Mouse (Mus musculus) ZHBTc4 (cell line): ENCODE results near the gene Cc2d1a.

Experiments used
- DNase-seq: peaks from one replicate; pipeline ENCODE4 v3.0.0-alpha.2; 2011; ENCODE audit warnings: low read depth, low spot score

Cc2d1a gene

GRCm38 (mm10) chr8:84147769-84148530 is at the start of gene Cc2d1a, which contains the start of gene 4930432K21Rik:
TSS of gene Cc2d1a (minus strand) at chr8:84147936.
TSS of gene 4930432K21Rik (plus strand) at chr8:84148025.
- DNase-seq: peak; percentile 98

DNA sequence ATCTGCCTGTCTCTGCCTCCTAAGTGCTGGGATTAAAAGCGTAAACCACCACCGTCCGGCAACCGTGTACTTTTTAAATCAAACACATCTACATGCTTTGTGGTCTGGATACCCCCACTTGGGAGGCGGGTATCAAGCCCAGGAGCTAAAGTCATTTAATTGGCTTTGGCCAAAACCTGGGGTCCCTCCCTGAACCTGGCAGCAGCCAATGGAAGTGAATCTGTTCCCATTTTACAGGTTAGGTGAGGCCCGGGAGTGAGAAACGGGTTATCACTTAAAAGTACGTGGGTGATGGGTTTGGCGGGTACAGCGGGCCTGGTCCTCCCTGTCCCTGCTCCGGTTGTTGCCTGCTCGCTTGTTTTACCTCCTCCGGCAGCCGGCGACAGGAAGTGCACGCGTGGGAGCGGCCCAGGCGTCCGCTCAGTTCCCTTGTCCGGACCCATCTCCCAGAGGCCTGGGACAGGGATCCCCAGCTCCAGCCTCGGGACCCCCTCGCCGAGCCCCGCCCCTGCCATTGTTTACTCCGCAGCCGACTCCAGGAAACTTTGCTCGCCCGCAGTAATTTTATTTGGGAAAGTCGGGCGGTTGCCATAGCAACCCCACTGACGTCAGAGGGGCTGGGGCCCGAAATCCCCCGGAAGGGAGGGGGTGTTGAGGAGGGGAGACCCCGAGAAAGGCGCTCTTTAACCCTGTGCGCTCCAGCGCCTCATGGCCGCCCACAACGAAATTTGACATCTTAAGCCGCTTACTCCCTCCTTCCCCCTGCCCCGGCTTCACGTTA is 49.6 kb upstream of the Cc2d1a start:
- peak; percentile 75 for DNase-seq

DNA sequence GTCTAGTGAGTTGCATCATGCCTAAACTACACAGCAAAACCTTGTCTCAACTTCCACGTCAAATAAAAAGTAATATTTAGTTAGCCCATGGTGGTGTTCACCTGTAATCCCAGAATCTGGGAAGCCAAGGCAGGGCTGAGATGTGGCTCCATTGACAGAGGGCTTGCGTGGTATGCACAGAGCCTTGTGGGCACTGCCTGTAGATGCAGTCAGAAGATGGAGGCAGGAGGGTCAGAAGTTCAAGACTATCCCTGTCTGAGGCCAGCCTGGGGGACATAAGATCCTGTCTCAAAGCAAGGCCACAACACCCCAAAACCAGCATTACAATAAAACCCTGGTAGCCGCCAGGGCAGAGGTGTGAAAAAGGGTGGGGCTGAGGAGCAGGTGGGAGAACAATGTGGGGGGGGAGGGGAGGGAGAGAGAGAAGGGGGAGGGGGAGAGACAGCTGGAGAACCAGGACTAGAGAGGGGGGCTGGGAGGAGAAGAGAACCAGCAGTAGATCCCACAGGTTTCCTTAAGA is 46.5 kb upstream of the Cc2d1a start:
- DNase-seq: peak; percentile 88

GRCm38 (mm10) chr8:84193566-84193965 is 45.8 kb upstream of the Cc2d1a start:
- peak; percentile 65 for DNase-seq

GRCm38 (mm10) chr8:84193161-84193560 is 45.4 kb upstream of the Cc2d1a start:
- DNase-seq: no peak

- DNase-seq: peak; percentile 82
Observed at GRCm38 (mm10) chr8:84192555-84192954, 44.8 kb upstream of the Cc2d1a start.

GRCm38 (mm10) chr8:84192023-84192422 is 44.3 kb upstream of the Cc2d1a start:
- DNase-seq: peak; percentile 87

DNA sequence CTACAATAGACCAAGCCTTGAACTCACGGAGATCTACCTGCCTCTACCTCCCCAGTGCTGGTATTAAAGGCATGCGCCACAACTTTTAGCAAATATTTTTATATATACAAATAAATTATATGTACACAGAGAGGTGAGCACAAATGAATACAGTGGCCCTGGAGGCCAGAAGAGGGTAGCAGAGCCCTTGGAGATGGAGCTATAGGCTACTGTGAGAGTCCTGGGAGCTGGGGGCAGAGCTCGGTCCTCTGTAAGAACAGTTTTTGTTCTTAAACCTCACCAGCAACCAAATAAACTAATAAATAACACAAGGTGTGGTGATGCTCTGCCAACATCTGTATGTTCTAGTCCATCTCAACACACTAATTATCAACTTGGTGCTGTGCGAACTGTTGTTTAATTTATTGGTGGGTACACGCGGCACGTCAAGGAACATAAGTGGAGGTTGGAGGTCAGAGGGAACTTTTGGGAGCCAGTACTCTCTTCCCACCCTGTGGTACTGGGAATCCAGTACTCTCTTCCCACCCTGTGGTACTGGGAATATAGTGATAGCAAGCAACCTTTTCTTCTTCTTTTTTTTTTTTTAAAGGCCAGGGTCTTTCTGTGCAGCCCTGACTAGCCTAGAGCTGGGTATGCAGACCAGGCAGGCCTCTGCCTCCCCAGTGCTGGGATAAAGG is 42.6 kb upstream of the Cc2d1a start:
- DNase-seq: peak; percentile 74

DNA sequence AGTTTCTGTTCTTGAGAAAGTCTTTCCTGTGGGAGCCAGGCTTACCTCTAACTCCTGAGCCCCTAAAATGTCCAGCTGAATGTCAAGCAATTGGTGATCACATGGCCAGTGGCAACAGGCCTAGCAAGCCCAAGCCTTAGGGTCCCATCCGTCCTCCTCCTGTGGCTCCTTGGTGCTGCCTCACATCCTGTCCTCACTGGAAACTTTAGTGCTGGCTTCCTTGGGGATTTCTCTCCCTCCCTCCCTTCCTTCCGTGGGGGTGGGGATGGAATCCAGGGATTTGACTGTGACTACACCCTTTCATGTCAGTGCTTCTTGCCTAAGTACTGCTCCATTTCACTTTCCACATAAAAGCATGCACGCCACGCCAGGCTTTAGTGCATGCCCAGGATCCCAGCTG is 41.9 kb upstream of the Cc2d1a start:
- DNase-seq: peak; percentile 83

DNA sequence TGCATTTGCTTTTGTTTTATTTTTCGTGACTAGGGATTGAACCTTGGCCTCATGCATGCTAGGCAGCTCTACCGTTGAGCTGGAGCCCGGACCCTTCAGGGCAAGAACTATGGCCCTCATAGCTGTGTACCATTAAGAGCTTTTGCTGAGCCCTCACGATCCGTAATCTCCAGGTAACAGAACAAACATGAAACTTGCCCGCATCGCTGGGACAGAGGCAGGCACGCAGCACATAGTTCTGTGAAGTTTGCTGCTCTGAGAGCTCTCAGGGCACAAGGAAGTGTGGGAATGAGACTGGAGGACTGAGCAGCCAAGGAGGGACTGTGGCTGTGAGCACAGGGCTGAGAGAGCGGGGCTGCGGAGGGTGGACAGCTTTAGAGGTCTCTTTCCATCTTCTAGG is 40.9 kb upstream of the Cc2d1a start:
- no peak for DNase-seq

DNA sequence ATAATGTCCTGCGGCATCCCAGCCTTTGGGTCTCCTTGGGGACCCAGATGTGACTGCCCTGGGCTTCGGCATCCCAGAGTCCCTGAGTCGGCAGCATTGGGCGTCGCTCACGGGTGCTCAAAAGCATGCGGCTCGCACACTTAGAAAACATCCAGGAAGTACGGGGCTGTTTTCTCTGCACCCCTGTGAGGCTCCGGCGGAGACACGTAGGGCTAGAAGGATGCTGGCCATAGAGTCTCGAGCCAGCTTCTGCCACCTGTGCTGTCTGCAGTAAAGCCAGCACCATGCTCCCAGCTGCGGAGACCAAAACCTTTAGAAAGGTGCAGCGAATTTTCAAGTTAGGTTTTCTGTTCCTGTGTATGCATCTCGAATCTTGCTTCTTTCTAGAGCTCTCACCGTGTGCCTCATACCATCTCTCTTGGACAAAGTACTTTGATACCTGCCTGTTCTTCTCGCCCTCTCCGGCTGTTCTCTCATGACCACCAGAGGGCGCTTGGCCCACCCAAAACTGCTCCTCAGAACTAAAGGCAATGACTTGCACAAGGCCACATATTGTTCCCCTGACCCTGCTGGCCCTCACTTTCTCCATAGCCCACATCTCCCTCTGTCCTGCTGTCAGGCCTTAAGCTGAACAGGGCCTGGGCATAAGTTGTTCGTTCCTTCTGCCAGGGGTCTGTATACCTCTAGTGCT is 39.5 kb upstream of the Cc2d1a start:
- DNase-seq: peak; percentile 86

GRCm38 (mm10) chr8:84186547-84186946 is 38.8 kb upstream of the Cc2d1a start:
- peak; percentile 96 for DNase-seq

DNA sequence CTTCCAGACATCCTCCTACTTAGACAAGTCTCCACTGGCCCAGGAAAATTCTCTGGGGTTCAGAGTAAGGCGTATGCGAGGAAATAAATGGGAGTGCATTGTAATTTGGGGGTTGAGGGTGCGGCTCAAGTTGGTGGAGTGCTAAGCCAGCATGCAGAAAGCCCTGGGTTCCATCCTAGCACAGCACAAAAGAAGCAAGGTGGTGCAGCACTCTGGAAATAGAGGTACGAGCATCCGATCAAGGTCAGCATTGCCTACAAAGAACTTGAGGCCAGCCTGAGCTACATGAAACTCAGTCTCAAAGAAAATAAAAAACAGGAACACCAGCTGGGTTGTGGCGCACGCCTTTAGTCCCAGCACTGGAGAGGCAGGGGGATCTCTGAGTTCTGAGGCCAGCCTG is 37.4 kb upstream of the Cc2d1a start, which contains the start of gene Nanos3:
TSS of gene Nanos3 (minus strand) at position 101 of the 400 bp plus-strand sequence.
- DNase-seq: no peak

- no peak for DNase-seq
Observed at GRCm38 (mm10) chr8:84184085-84185043, 36.6 kb upstream of the Cc2d1a start.

DNA sequence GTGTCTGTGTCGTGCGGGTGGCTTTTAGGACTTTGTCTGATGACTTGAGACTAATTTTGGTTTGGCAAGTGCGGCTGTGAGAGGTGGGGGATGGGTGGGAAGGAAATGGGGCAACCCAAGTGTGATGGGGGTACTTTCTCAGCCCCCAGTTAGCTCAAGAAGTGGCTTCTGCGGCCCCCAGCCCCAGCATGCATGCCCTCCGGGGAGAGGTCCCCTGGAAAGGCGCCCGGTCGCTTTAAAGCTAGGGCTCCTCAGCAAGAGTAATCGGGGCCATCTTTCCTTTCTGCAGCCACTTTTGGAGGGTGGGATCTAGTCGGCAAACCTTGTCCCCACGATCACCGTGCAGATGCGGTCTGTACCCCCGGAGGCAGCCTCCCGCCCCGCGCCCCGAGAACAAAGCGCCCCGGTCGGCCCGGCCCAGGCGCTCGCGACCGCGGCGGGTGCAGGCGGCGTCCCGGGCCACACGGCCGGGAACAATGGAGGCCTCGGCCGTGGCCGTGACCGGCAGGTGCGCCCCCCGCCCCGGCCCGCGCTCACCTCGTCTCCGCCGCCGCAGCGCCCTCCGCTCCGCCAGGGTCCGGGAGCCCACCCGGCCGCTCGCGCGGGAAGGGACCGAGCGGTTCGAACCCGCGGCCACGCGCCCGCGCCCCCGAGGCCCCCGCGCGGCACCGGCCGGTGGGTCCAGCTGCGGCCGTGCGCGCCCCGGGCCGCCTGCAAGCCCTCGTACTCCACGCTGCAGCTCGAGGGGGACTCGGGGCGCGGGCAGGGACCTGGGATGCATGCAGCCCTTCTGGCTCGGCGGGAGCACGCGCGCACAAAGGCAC is 35.7 kb upstream of the Cc2d1a start:
- peak; percentile 39 for DNase-seq

- no peak for DNase-seq
Observed at GRCm38 (mm10) chr8:84182833-84183232, 35.1 kb upstream of the Cc2d1a start.

- peak; percentile 94 for DNase-seq
Observed at GRCm38 (mm10) chr8:84180530-84181190, 32.9 kb upstream of the Cc2d1a start.

DNA sequence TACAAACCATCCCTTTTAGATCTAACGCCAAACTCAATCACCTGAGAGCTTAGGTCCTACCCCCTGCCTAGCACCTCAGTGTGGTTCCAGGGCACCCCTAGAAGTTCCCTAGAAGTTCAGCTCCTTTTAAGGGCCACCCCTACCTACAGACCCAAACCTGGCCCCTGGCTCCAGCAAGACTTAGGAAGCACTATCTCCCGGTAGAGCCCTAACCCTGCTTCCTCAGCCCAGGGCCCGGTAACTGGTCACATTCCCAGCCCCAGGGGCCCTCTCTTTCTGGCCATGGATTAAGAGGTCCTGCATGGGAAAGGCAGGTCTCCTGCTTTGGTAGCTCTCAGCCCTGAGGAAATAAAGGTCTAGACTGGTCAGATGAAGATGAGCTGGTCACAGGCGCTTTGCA is 32.2 kb upstream of the Cc2d1a start:
- no peak for DNase-seq

DNA sequence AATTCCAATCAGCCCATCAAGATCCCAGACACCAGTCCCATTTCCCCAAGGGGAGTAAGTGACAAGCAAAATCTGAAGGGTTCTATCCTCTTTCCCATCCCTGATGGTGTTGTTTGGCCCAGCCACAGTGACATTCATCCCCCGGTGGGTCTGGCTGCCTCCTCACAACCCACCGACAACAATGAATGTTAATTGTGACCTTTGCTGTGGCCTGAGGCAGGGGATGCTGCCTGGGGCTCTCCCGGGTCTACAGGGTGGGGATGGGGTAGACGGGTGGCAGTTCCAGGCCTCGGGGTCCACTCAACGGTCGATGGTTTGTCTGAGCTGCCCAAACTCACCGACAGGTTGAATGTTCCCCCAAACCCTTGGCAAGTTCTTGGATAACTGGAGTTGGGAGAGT is 30.9 kb upstream of the Cc2d1a start:
- DNase-seq: peak; percentile 30
